Mouse (Mus musculus) intestine, postnatal 0 days (tissue): ENCODE measurements at regions not wholly inside any gene's neighbourhood (a gene's known extent, or its start where the extent isn't known, plus 50 kb on each side); places are given as distances from the start of the nearest gene placed in this dataset.

Experiments
- ATAC-seq: fragments of 200-750 bp; cut with Nextera tagmentation; 2 replicates; pipeline ENCODE4 v1.8.0; 2017; ENCODE audit warnings: mild to moderate bottlenecking, moderate TSS enrichment, moderate library complexity
- H3K27ac ChIP-seq: fragments of 300-500 bp; sonication (generic); 2 replicates; pipeline ENCODE4 v1.5.1; 2014; ENCODE audit warnings: mild to moderate bottlenecking, low read depth, low read length, moderate library complexity
- H3K27me3 ChIP-seq: fragments of 300-500 bp; sonication (generic); replicated peaks from 2 replicates; pipeline ENCODE4 v1.6.1; 2014; ENCODE audit warnings: low read length, mixed read lengths; ENCODE audit not compliant: control insufficient read depth, insufficient read depth
- H3K36me3 ChIP-seq: fragments of 300-500 bp; sonication (generic); 2 replicates; pipeline ENCODE4 v1.6.1; 2014; ENCODE audit warnings: mild to moderate bottlenecking, moderate library complexity; ENCODE audit not compliant: control insufficient read depth, insufficient read depth
- H3K4me1 ChIP-seq: fragments of 300-500 bp; sonication (generic); replicated peaks from 2 replicates; pipeline ENCODE4 v1.6.1; 2014; ENCODE audit warnings: antibody characterized with exemption, low read length, mixed read lengths; ENCODE audit not compliant: control insufficient read depth, insufficient read depth
- H3K4me2 ChIP-seq: fragments of 300-500 bp; sonication (generic); replicated peaks from 2 replicates; pipeline ENCODE4 v1.6.1; 2014; ENCODE audit warnings: low read depth, mild to moderate bottlenecking, moderate library complexity
- H3K4me3 ChIP-seq: fragments of 300-500 bp; sonication (generic); 2 replicates; pipeline ENCODE4 v1.5.1; 2014; ENCODE audit warnings: low read depth, low read length
- H3K9ac ChIP-seq: fragments of 300-500 bp; sonication (generic); 2 replicates; pipeline ENCODE4 v1.6.1; 2014; ENCODE audit warnings: mild to moderate bottlenecking, low read depth, low read length
- H3K9me3 ChIP-seq: fragments of 300-500 bp; sonication (generic); 2 replicates; pipeline ENCODE4 v1.6.1; 2016; ENCODE audit warnings: mixed run types; ENCODE audit not compliant: control insufficient read depth
- CTCF ChIP-seq: sonication (generic); IDR thresholded peaks from 2 replicates; pipeline ENCODE4 v1.5.1; 2016; ENCODE audit warnings: low read depth, mild to moderate bottlenecking, control low read depth, antibody characterized with exemption, moderate library complexity
- WGBS: fragments of 180-500 bp; shearing (Covaris S2); extraction: QIAGEN DNeasy Blood & Tissue Kit; methylation state at CpG from one replicate; pipeline ENCODE4 v1.1.7; 2014; 5-methylcytosine and 5-hydroxymethylcytosine counted together

- H3K4me1 ChIP-seq: no peaks in the 10 kb centered on the region
- ATAC-seq: no peak
- H3K9ac ChIP-seq: no peak overlapping the region
- H3K4me2 ChIP-seq: no peak overlapping the region
- H3K9me3 ChIP-seq: no peaks in the 10 kb centered on the region
- H3K27me3 ChIP-seq: no peaks in the 10 kb centered on the region
- no peaks in the 10 kb centered on the region for H3K36me3 ChIP-seq
- WGBS: 88% methylated on average over 20 of the region's 20 CpGs
- no peak overlapping the region for H3K4me3 ChIP-seq
- TF ChIP-seq CTCF: no peak
- no peak overlapping the region for H3K27ac ChIP-seq
Measured at GRCm38 (mm10) chr12:110385801-110386599, 60.9 kb upstream of the Ppp2r5c start.

- WGBS: 83% methylated on average over 11 of the region's 11 CpGs
- H3K4me3 ChIP-seq: no peak overlapping the region
Measured at GRCm38 (mm10) chr12:110387056-110387455, 59.9 kb upstream of the Ppp2r5c start.

GRCm38 (mm10) chr12:110387567-110387966, 59.4 kb upstream of the Ppp2r5c start:
- no peaks in the 10 kb centered on the region for H3K27me3 ChIP-seq
- no peak for ATAC-seq
- H3K9ac ChIP-seq: no peak overlapping the region
- 76% methylated on average over 4 of the region's 4 CpGs for WGBS
- TF ChIP-seq CTCF: no peak
- H3K4me1 ChIP-seq: no peaks in the 10 kb centered on the region
- H3K4me2 ChIP-seq: no peak overlapping the region
- H3K4me3 ChIP-seq: no peak overlapping the region
- no peaks in the 10 kb centered on the region for H3K36me3 ChIP-seq
- no peak overlapping the region for H3K27ac ChIP-seq
- no peaks in the 10 kb centered on the region for H3K9me3 ChIP-seq

More at GRCm38 (mm10) chr12:110387056-110387455, 59.9 kb upstream of the Ppp2r5c start:
- no peaks in the 10 kb centered on the region for H3K4me1 ChIP-seq
- no peaks in the 10 kb centered on the region for H3K9me3 ChIP-seq
- H3K27me3 ChIP-seq: no peaks in the 10 kb centered on the region
- no peak overlapping the region for H3K4me2 ChIP-seq
- ATAC-seq: no peak
- no peak overlapping the region for H3K9ac ChIP-seq
- no peak overlapping the region for H3K27ac ChIP-seq
- H3K36me3 ChIP-seq: no peaks in the 10 kb centered on the region
- no peak for TF ChIP-seq CTCF

DNA sequence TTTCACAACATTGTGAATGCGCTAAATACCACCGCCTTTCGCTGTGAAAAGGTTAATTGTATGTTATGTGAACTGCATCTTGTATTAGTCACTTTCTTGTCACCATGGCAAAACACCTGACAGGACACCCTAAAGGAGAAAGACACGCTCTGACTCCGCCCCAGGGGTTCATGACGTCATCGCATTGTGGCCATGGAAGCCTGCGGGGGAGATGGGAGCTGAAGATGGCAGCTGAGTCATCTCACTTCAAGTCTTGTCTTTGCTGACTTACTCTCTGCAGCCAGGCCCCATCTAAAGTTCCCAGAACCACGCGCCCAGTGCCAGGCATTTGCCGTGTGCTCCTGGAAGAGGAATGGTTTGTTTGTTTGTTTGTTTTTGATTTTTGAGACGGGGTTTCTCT, 57.5 kb upstream of the Ppp2r5c start:
- H3K4me3 ChIP-seq: no peak overlapping the region
- no peak for ATAC-seq
- H3K9ac ChIP-seq: no peak overlapping the region
- TF ChIP-seq CTCF: no peak
- H3K4me1 ChIP-seq: no peaks in the 10 kb centered on the region
- no peaks in the 10 kb centered on the region for H3K9me3 ChIP-seq
- H3K4me2 ChIP-seq: no peak overlapping the region
- H3K27me3 ChIP-seq: no peaks in the 10 kb centered on the region
- 65% methylated on average over 12 of the region's 12 CpGs for WGBS
- no peak overlapping the region for H3K27ac ChIP-seq
- no peaks in the 10 kb centered on the region for H3K36me3 ChIP-seq

DNA sequence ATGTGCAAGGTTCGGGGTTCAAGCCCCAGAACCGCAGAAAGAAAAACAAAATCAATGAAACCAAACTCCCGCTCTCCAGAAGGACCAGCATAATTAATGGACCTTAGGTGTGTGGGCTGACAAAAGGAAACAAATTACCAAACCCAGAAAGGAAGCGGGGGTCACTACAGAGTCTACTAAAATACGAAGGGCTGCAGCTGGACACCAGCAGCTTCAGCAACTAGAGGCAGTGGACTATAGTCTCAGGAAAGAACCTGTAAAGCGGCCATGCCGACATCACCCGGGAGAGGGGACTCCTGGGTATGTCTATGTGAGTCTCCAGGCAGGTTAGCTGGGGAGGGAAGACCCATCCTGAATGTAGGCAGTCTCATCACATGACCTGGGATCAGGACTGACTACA, 55.5 kb upstream of the Ppp2r5c start:
- ATAC-seq: no peak
- Histone ChIP-seq H3K9me3 (no peaks in the 10 kb centered on the region), H3K4me3 (no peak overlapping the region), H3K4me2 (no peak overlapping the region), H3K4me1 (no peaks in the 10 kb centered on the region), H3K36me3 (no peaks in the 10 kb centered on the region), H3K27me3 (no peaks in the 10 kb centered on the region), H3K9ac (no peak overlapping the region), H3K27ac (no peak overlapping the region)
- 76% methylated on average over 8 of the region's 8 CpGs for WGBS
- no peak for TF ChIP-seq CTCF

GRCm38 (mm10) chr12:110393555-110393954, 53.4 kb upstream of the Ppp2r5c start:
- H3K4me3 ChIP-seq: no peak overlapping the region
- no peaks in the 10 kb centered on the region for H3K27me3 ChIP-seq
- no peak for TF ChIP-seq CTCF
- ATAC-seq: no peak
- H3K27ac ChIP-seq: no peak overlapping the region
- 83% methylated on average over 7 of the region's 7 CpGs for WGBS
- no peaks in the 10 kb centered on the region for H3K9me3 ChIP-seq
- no peak overlapping the region for H3K4me2 ChIP-seq
- no peak overlapping the region for H3K9ac ChIP-seq
- H3K4me1 ChIP-seq: no peaks in the 10 kb centered on the region
- H3K36me3 ChIP-seq: no peaks in the 10 kb centered on the region
